Mouse (Mus musculus): ENCODE measurements at regions not wholly inside any gene's neighbourhood (a gene's known extent, or its start where the extent isn't known, plus 50 kb on each side); places are given as distances from the start of the nearest gene placed in this dataset.

DNA sequence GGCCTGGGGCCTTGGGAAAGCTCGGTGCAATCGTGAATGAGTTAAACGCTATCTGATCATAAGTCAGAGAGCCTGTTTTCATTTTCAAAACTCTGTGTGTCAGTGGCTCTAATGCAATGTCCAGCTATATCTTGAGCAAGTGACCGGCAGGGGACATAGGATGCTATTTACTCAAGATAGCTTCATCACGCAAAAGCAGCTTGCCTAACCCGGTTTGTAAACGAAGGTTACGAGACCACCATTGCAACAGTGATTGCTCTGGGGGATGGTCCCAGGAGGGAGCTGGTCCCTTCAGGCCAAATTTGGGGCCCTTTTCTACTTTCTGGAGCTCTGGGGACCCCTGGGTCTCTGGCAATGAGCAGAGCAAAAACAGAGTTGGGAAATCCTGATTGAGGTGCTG is 309.3 kb downstream of the 4933412E24Rik start:
- no peak for TF ChIP-seq ZKSCAN1 (IDR thresholded peaks at IDR 0.05; ENCODE audit: low read depth, low read length)
- no peak for TF ChIP-seq POLR2A (IDR thresholded peaks at IDR 0.05; ENCODE audit: control insufficient read depth in 1 of 2, insufficient read depth in 1 of 2, low read depth in 1 of 2, low read length in 2 of 2, poor library complexity in 1 of 2)
- no peak for TF ChIP-seq CTCF (IDR thresholded peaks at IDR 0.05 in 2 of 3, conservative IDR thresholded peaks at IDR 0.05 in 1 of 3; ENCODE audit: control insufficient read depth in 1 of 3, insufficient read depth in 1 of 3, low read depth in 2 of 3, low read length in 3 of 3, poor library complexity in 1 of 3, severe bottlenecking in 1 of 3)
- TF ChIP-seq EP300 (IDR thresholded peaks at IDR 0.05; ENCODE audit: low read depth in 1 of 2, low read length in 2 of 2), result no peak
- no peak for TF ChIP-seq ELF1 (IDR thresholded peaks at IDR 0.05; ENCODE audit: low read depth, low read length)
- no peak for TF ChIP-seq MAX (IDR thresholded peaks at IDR 0.05; ENCODE audit: low read length)
- no peak for TF ChIP-seq NRF1 (IDR thresholded peaks at IDR 0.05; ENCODE audit: insufficient read depth, low read depth, low read length, poor library complexity, severe bottlenecking)
- no peak for TF ChIP-seq CHD1 (IDR thresholded peaks at IDR 0.05; ENCODE audit: low read depth, low read length)
- no peak for TF ChIP-seq TAL1 (IDR thresholded peaks at IDR 0.05; ENCODE audit: low read length)
- TF ChIP-seq HCFC1 (IDR thresholded peaks at IDR 0.05; ENCODE audit: low read depth, low read length), result no peak

Measured in MEL (cell line).